Mouse (Mus musculus): ENCODE results near the gene Rbpjl. TPM values are rescaled to one million over a fixed set of nuclear protein-coding genes. Genes with fewer than 3 reads are reported as not detected.
A peak's percentile ranks its signal among the peaks of the same experiment; 100 is the strongest.

The Rbpjl gene
- polyA plus RNA-seq, 1 experiment = 0.24 TPM

DNA sequence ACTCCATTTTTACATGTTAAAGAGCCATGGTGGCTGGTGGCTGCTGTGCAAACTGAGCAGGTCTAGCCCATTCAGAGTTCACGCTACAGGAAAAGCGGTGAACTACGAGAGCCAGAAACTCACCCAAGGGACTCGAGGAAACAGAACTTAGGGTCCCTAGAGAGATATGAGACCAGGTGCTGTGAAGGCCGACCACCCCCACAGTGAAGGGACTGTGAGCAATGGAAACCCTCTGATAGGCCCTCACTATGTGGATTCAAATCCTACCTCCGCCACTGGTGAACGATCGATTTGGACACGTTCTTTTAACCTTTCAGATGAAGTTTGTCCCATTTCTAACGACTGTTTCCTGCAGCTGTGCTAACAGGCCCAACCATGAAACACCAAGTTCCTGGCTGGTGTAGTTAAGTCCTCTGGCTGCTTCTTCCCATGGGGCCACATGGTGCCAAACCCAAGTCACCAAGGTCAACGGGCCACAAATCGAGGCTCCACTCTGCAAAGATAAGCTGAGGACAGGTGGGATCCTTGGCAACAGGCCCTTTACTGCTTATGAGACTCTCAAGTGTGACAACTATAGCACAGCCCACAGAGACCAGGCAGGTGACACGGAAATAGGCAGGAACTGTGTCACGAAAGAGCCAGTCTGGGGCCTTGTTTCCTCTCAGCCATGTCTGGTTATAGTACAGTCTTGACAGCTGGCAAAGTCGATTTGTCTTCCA lies 19.9 kb downstream of the Rbpjl start:
- peak overlapping the region; percentile 96 for H3K27ac ChIP-seq (ENCODE audit: control insufficient read depth, insufficient read depth, low read length)
- DNase-seq = no peak
- no peaks in the 10 kb centered on the region for H3K36me3 ChIP-seq (ENCODE audit: control insufficient read depth, insufficient read depth, low read length)
- no peaks in the 10 kb centered on the region for H3K27me3 ChIP-seq (ENCODE audit: control insufficient read depth, insufficient read depth, low read length)
- 50% methylated on average over 15 of the region's 15 CpGs for WGBS
- TF ChIP-seq CTCF (IDR thresholded peaks at IDR 0.05; ENCODE audit: borderline replicate concordance, control insufficient read depth, extremely low read depth, insufficient read depth, low read length, poor library complexity) (no peak), POLR2A (IDR thresholded peaks at IDR 0.05; ENCODE audit: control insufficient read depth, extremely low read depth, insufficient read depth, low read length, poor library complexity) (no peak)
- peaks cover 40% of the 10 kb centered on the region for H3K4me1 ChIP-seq (replicated peaks; ENCODE audit: control insufficient read depth, insufficient read depth, low read length)
- H3K4me3 ChIP-seq (ENCODE audit: control insufficient read depth, insufficient read depth, low read length) = no peak overlapping the region

DNA sequence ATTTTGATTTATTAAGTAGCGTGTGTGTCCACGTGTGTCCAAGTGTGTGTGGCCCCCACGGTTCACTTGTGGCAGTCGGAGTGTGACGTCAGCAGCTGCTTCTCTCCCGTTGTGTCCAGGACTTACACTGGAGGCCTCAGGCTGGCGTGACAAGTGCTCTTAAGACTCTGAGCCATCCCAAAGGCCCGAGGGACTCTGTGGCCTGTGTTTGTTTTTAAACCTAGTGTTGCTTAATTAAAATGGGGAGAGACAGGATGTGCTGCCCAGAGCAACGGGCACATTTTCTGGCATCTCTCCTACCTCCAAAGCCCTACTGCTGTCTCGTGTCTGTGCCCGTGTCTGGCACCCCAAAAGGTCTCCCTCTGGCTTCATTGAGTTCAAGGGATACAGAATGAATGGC lies 20.5 kb downstream of the Rbpjl start:
- H3K4me3 ChIP-seq (ENCODE audit: control insufficient read depth, insufficient read depth, low read length) = no peak overlapping the region

DNA sequence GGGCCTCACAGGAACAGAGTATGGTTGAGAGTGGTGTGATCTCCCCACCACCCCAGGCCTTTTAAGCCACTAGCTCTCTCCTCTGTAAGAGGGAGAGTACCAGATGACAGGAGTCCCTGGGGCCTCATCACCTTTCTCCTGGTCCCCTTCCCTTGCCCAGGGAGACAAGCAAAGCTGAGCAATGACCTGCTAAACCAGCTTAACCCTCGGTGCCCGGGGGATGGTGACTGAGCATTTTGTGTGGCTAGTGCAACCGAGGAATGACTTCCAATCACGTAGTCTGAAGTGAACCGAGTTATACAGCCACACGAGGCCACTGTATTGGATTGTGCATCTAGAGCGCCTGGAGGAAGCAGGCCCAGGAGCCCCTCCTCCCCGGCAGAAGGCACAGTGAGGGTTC lies 21.5 kb downstream of the Rbpjl start:
- no peak overlapping the region for H3K4me3 ChIP-seq (ENCODE audit: control insufficient read depth, insufficient read depth, low read length)
- 96% methylated on average over 8 of the region's 8 CpGs for WGBS

More for the DNA sequence above, 20.5 kb downstream of the Rbpjl start:
- H3K27ac ChIP-seq (ENCODE audit: control insufficient read depth, insufficient read depth, low read length) = peak overlapping the region; percentile 96
- no peak for TF ChIP-seq POLR2A (IDR thresholded peaks at IDR 0.05; ENCODE audit: control insufficient read depth, extremely low read depth, insufficient read depth, low read length, poor library complexity)
- no peak for TF ChIP-seq CTCF (IDR thresholded peaks at IDR 0.05; ENCODE audit: borderline replicate concordance, control insufficient read depth, extremely low read depth, insufficient read depth, low read length, poor library complexity)
- DNase-seq = no peak
- H3K4me1 ChIP-seq (replicated peaks; ENCODE audit: control insufficient read depth, insufficient read depth, low read length) = peaks cover 36% of the 10 kb centered on the region
- H3K36me3 ChIP-seq (ENCODE audit: control insufficient read depth, insufficient read depth, low read length) = no peaks in the 10 kb centered on the region
- H3K27me3 ChIP-seq (ENCODE audit: control insufficient read depth, insufficient read depth, low read length) = no peaks in the 10 kb centered on the region
- 93% methylated on average over 11 of the region's 11 CpGs for WGBS

DNA sequence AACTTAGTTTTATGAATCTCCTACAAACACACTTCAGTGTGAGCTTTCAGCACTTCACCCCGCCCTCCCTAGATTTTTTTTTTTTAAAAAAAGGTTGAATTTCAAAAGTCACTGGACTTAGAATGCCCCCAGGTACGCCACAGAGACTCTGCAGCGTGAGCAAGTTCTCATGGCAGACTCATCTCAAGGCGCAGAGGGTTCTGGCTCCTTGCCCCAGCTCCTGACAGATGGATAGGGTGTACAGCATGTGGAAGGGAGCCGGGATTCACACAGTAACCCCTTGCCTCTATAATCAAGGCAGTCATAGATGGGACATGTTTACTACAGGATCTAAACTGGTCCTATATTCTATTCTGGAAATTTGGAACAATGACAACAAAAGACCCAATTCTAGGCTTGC lies 22.5 kb downstream of the Rbpjl start:
- WGBS = 95% methylated on average over 5 of the region's 5 CpGs
- no peak for DNase-seq

More for the DNA sequence above, 21.5 kb downstream of the Rbpjl start:
- Histone ChIP-seq H3K27me3 (ENCODE audit: control insufficient read depth, insufficient read depth, low read length) (no peaks in the 10 kb centered on the region), H3K27ac (ENCODE audit: control insufficient read depth, insufficient read depth, low read length) (no peak overlapping the region), H3K36me3 (ENCODE audit: control insufficient read depth, insufficient read depth, low read length) (no peaks in the 10 kb centered on the region), H3K4me1 (replicated peaks; ENCODE audit: control insufficient read depth, insufficient read depth, low read length) (peaks cover 31% of the 10 kb centered on the region)
- DNase-seq = no peak
- no peak for TF ChIP-seq POLR2A (IDR thresholded peaks at IDR 0.05; ENCODE audit: control insufficient read depth, extremely low read depth, insufficient read depth, low read length, poor library complexity)
- TF ChIP-seq CTCF (IDR thresholded peaks at IDR 0.05; ENCODE audit: borderline replicate concordance, control insufficient read depth, extremely low read depth, insufficient read depth, low read length, poor library complexity) = no peak

DNA sequence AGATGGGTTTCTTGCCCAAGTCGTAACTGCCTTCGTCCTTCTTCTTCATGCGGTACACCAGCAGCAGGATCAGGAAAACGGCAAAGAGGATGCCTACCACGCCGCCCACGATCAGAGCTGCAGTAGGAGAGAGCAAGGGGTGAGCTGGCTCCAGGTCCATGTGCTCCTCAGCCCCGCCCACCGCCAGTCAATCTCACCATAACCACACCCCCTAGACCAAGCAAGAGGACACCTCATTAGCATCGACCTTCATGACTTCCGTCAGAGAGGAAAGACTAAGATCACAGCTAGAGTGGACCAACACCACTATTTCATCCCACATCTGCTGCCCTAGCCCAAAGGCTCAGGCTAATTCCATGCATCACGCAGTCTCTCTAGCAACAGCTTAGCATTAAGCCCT lies 23.2 kb downstream of the Rbpjl start:
- H3K4me1 ChIP-seq (replicated peaks; ENCODE audit: control insufficient read depth, insufficient read depth, low read length) = peaks cover 31% of the 10 kb centered on the region
- no peak for DNase-seq
- no peaks in the 10 kb centered on the region for H3K36me3 ChIP-seq (ENCODE audit: control insufficient read depth, insufficient read depth, low read length)
- no peak overlapping the region for H3K27ac ChIP-seq (ENCODE audit: control insufficient read depth, insufficient read depth, low read length)
- no peaks in the 10 kb centered on the region for H3K27me3 ChIP-seq (ENCODE audit: control insufficient read depth, insufficient read depth, low read length)
- no peak overlapping the region for H3K4me3 ChIP-seq (ENCODE audit: control insufficient read depth, insufficient read depth, low read length)
- WGBS = 72% methylated on average over 12 of the region's 12 CpGs
- TF ChIP-seq CTCF (IDR thresholded peaks at IDR 0.05; ENCODE audit: borderline replicate concordance, control insufficient read depth, extremely low read depth, insufficient read depth, low read length, poor library complexity) (no peak), POLR2A (IDR thresholded peaks at IDR 0.05; ENCODE audit: control insufficient read depth, extremely low read depth, insufficient read depth, low read length, poor library complexity) (no peak)

More for the DNA sequence above, 22.5 kb downstream of the Rbpjl start:
- TF ChIP-seq CTCF (IDR thresholded peaks at IDR 0.05; ENCODE audit: borderline replicate concordance, control insufficient read depth, extremely low read depth, insufficient read depth, low read length, poor library complexity) (no peak), POLR2A (IDR thresholded peaks at IDR 0.05; ENCODE audit: control insufficient read depth, extremely low read depth, insufficient read depth, low read length, poor library complexity) (no peak)
- no peaks in the 10 kb centered on the region for H3K27me3 ChIP-seq (ENCODE audit: control insufficient read depth, insufficient read depth, low read length)
- H3K4me1 ChIP-seq (replicated peaks; ENCODE audit: control insufficient read depth, insufficient read depth, low read length) = peaks cover 31% of the 10 kb centered on the region
- H3K4me3 ChIP-seq (ENCODE audit: control insufficient read depth, insufficient read depth, low read length) = no peak overlapping the region
- H3K27ac ChIP-seq (ENCODE audit: control insufficient read depth, insufficient read depth, low read length) = no peak overlapping the region
- no peaks in the 10 kb centered on the region for H3K36me3 ChIP-seq (ENCODE audit: control insufficient read depth, insufficient read depth, low read length)

DNA sequence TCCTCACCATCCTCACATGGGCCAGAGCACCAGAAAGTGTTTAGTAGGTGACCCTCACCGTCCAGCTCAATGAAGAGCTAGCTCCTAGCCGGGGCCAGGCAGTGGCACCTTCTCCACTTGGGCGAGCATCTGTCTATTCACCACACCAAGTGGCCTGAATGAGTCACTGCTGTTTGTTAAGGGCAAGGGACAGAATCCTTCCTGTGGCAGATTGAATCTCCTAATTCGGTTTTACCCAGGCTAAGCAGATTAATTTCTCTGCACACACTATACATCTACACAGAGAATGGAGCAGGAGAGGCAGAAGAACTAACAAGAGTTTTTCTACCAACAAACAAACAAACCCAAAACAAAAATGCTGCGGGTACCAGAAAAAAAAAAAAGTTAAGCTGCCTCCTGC lies 24.0 kb downstream of the Rbpjl start:
- no peak for TF ChIP-seq POLR2A (IDR thresholded peaks at IDR 0.05; ENCODE audit: control insufficient read depth, extremely low read depth, insufficient read depth, low read length, poor library complexity)
- TF ChIP-seq CTCF (IDR thresholded peaks at IDR 0.05; ENCODE audit: borderline replicate concordance, control insufficient read depth, extremely low read depth, insufficient read depth, low read length, poor library complexity) = no peak
- no peaks in the 10 kb centered on the region for H3K27me3 ChIP-seq (ENCODE audit: control insufficient read depth, insufficient read depth, low read length)
- peaks cover 25% of the 10 kb centered on the region for H3K4me1 ChIP-seq (replicated peaks; ENCODE audit: control insufficient read depth, insufficient read depth, low read length)
- H3K4me3 ChIP-seq (ENCODE audit: control insufficient read depth, insufficient read depth, low read length) = no peak overlapping the region
- H3K27ac ChIP-seq (ENCODE audit: control insufficient read depth, insufficient read depth, low read length) = no peak overlapping the region
- no peak for DNase-seq
- WGBS = 90% methylated on average over 5 of the region's 5 CpGs
- H3K36me3 ChIP-seq (ENCODE audit: control insufficient read depth, insufficient read depth, low read length) = no peaks in the 10 kb centered on the region
